Mouse (Mus musculus): ENCODE data around the gene Nrm.
A peak's percentile ranks its signal among the peaks of the same experiment; 100 is the strongest.

Nrm gene

DNA sequence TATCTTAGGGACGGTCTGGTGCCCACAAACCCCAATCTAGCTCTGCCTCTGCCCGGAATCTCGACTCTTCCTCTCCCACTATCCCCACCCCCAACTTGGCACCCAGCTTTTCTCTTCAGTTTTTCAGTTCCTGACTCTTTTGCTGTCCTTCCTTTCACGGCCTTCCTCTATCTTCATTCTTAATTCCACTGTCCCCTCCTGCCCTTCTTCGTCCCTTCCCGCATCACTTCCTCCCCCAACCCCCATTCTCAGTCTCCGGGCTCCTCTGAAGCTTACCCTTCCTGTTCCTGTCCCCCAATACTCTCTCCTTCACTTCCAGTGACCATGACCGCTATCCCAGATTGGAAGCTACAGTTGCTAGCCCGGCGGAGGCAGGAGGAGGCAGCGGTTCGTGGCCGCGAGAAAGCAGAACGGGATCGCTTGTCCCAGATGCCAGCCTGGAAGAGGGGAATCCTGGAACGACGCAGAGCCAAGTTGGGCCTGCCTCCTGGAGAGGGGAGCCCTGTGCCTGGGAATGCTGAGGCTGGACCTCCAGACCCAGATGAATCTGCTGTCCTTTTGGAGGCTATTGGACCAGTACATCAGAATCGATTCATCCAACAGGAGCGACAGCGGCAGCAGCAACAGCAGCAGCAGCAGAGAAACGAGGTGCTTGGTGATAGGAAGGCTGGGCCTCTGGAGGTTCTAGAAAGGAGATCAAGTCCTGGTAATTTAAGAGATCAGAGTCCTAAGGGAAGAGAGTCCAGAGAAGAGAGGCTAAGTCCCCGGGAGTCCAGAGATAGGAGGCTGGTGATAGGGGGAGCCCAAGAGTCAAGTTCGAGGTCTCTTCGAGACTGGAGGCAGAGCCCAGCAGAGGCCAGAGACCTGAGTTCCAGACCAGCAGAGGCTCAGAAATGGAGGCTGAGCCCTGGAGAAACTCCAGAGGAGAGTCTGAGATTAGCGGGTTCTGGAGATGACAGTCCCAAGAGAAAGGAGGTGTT lies 6.1 kb downstream of the Nrm start:
- peak; percentile 66 for DNase-seq (ENCODE audit: low spot score)

DNA sequence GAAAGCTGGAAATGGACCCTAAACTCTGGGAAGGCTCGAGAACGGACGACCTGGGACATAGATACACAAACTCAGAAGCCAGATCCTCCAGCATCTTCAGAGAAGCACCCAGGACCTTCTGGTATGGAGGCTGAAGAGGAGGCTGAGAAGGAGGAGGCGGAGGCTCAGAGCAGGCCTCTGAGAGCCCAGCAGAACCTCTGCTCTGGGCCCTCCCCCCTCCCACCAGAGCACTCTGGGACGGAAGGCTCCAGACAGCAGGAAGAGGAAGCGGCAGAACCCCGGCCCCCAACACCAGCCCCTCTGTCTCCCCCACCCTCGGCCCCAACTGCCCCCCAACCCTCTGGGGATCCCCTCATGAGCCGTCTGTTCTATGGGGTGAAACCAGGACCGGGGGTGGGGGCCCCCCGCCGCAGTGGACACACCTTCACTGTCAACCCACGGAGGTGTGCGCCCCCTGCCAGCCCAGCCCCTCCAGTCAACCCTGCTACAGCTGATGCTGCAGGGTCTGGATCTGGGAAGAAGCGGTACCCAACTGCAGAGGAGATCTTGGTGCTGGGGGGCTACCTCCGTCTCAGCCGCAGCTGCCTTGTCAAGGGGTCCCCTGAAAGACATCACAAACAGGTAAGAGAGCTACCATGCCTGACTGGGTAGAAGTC lies 7.2 kb downstream of the Nrm start:
- no peak for DNase-seq (ENCODE audit: low spot score)

DNA sequence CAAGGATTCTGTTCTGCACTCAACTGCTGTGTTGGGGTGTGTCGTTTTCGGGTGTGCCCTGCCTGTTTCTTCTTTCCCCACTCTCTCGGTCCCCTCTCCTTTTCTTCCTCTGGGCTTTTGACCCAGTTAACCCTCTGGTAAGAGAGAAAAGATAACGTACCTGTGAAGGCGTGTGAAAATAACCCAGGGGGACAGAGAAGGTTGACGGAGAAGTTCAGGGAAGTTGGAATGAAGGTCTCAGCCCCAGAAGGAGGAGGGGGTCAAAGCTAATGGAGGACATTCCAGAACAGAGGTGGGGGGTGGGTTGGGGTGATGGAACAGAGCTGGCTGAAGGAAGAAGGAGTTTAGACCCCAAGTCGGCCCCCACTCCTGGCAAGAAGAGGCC lies 7.8 kb downstream of the Nrm start:
- no peak for DNase-seq (ENCODE audit: low spot score)

DNA sequence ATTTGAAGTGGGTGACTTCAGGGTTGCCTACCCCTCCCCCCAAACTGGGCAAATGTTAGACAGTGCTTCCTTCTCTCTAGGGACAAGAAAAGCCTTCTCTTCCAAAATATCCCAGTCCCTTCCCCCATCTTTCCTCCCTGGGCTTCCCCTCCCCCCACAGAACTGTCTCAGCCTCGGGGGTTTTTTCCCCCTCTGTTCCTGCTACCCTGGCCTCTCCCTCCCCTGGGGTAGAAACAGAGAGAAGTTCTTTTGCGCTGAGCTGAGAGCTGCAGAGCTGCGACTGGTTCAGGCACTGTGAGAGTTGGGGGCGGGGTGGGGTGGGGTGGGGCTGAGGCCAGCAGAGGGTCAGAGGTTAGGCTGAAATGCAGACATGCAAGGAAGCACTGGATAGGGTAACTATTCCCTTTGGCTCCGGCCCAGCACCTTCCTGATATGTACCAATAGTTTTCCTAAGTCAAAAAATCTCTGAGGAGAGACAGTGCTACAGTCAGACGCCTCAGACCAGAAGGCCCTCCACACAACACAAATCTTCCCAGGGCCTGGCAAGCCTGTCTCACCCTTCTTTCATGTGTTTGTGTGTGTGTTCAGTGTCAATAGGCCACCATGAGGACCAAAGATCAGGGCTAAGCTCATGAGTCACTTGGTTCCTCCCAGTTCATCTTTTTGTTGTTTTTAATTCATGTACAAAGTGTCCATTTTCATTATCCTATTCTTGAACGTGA lies 8.4 kb downstream of the Nrm start:
- DNase-seq (ENCODE audit: low spot score): peak; percentile 36

DNA sequence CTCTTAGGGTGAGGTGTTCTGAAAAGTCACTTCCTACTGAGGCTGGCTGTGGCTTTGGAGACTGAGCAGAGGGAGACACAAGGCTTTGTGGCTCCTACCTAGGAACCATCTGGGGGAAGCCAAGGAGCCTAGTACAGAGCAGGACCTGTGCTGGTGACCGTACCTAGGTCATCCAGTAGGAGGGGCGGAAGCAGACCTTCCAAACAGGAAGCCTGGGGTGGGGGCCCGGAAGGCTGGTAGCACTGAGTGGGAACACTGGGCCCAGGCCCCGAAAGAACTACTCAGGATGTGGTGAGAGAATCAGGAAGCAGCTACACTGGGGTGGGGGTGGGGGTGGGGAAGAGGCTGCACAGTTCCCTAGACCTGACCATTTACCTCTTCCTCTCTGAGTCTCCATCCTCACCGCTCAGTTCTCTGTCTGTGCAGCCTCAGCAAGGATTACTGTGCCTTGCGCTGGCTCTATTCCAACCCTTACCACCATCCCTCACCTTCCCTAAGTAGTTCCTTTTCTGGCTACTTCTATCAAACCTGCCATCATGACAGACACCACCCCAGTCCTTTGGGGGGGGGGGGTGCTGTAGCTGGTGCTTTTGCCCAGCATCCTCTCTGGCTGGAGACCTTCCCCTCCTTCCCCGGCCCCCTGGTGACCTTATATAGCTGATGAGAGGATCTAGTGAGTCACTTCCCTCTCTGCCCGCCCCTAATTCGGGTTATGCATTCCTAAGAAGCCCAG lies 9.2 kb downstream of the Nrm start:
- DNase-seq (ENCODE audit: low spot score): peak; percentile 68

DNA sequence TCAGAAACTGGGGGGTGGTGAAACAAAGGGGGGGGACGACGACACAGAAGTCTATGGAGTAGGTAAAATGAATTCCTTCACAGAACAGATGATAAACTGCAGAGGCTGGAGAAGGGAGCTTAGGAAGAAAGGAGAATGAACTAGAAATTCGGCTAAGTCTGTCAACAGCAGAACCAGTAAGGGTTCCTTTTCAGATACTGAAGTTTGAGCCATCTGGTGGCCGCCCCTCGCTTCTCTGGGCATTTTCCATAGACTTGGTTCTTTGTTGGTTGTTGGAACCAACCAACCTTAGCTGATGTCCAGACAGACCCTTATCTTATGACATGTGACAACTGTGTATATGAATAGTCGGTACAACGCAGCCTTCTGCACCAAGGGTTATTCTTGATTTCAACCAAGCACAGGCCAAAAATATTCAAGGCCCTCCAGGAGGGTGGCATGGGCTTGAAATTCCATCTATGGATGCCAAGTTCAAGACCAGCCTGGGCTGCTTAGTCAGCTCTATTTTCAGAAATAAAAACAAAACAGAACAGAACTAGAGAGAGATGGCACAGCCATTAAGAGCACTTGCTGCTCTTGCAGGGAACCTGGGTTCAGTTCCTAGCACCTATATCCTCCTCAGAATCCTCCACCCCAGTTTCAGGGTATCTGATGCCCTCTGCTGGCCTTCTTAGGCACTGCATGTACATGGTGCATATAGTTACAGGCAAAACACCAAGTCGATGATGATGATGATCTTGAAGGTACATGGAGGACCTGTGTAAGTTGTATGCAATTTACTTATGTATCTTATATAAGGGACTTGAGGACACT lies 10.0 kb downstream of the Nrm start:
- no peak for DNase-seq (ENCODE audit: low spot score)

DNA sequence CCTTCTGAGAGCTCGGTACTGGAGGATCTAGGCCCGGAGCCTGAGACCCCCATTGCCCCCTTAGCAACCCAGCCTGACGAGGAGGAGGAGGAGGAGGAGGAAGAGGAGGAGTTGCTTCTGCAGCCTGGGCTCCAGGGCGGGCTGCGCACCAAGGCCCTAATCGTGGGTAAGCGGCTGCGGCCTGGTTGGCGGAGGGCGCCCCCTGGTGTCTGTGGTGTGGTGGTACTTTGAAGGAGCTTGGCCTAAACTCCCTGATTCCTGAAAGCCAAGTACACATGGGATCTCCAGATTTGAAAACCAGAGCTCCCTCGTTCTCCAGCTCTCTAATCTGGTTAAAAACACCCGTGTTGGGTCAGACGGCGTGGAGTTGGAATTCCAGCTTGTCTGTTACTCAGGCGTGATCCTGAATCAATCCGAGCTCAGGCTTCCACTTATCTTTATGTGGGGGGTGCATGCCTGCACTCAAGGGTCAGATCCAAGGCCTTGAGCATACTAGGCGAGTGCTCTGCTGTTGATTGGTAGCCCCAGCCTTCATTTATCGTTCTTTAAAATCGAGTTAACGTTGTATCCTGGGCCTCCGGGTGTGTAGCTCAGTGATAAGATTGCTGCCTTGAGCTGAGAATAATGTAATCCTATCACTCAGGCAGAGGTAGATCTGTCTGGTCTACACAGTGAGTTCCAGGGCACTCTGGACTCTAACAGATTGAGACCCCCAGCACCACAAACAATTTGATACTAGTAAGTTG lies 12.8 kb downstream of the Nrm start:
- peak; percentile 93 for DNase-seq (ENCODE audit: low spot score)

DNA sequence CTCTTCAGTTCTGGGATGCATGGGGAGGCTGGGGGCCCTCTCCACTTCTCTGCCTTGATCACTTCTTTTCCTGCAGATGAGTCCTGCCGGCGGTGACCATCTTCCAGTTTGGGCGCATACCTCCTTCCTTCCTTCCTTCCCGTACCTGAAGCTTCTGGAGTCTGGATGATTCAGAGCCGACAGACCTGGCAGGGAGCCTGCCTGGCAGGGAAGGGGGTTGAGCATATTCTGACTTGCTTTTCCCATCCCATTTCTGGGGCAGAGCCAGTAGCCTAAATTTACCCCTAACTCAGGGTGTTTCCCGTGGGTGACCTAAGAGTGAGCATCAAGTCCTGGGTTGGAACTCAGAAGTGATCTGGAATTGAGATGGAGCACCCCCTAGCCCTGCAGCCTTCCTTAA lies 13.6 kb downstream of the Nrm start:
- DNase-seq (ENCODE audit: low spot score): peak; percentile 45

DNA sequence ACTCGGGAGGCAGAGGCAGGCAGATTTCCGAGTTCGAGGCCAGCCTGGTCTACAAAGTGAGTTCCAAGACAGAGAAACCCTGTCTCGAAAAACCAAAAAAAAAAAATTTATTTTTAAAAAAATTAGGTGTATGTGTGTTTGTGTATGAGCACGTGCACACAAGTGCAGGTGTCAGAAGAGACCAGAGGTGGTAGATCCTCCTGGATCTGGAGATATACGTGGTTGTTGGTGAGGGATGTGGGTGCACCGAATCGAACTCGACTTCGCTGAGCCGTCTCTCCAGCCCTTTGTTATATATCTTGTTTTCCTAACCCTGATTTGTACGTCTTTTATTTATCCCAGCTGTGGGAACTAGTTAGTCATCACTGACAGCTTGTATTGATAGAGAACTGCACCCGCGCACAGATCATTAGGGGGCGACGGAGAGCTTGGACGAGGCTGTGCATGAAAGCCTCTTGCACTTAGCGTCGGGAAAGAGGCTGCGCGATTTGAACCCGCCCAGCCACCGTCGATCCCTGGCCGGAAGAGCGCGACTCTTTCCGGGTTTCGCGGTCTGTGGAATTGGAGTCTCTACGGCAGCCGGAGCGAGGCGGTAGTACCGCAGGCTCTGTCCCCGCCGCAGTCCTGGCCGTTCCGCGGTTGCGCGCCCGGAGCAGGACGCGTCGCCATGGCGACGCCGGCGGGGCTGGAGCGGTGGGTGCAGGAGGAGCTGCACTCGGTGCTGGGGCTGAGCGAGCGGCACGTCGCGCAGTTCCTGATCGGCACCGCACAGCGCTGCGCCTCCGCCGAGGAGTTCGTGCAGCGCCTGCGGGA lies 18.3 kb downstream of the Nrm start, which contains the start of gene Dhx16:
TSS of gene Dhx16 (plus strand) at position 575 of the 813 bp plus-strand sequence.
- DNase-seq (ENCODE audit: low spot score): peak; percentile 98

DNA sequence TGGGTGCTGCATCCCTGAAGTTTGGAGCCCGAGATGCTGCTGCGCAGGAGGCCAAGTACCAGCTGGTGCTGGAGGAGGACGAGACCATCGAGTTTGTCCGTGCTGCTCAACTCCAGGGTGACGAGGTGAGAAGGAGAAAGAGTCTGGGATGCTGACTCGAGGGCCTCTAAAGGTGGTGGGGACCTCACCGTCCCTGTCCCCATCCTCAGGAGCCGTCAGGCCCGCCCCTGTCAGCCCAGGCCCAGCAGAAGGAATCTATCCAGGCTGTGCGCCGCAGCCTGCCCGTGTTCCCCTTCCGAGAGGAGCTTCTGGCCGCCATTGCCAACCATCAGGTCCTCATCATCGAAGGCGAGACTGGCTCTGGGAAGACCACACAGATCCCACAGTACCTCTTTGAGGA lies 21.8 kb downstream of the Nrm start:
- no peak for DNase-seq (ENCODE audit: low spot score)

DNA sequence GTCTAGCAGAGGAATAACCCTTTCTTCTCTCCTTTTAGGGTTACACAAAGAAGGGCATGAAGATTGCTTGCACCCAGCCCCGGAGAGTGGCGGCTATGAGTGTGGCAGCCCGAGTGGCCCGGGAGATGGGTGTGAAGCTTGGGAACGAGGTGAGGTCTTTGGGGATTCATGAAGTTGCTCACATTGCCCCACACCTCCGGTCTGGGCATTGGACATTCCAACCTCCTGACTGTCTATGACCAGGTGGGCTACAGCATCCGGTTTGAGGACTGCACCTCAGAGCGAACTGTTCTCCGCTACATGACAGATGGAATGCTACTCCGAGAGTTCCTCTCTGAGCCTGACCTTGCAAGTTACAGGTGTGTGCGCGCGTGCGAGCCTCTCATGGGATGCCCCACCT lies 22.7 kb downstream of the Nrm start:
- DNase-seq (ENCODE audit: low spot score): no peak

DNA sequence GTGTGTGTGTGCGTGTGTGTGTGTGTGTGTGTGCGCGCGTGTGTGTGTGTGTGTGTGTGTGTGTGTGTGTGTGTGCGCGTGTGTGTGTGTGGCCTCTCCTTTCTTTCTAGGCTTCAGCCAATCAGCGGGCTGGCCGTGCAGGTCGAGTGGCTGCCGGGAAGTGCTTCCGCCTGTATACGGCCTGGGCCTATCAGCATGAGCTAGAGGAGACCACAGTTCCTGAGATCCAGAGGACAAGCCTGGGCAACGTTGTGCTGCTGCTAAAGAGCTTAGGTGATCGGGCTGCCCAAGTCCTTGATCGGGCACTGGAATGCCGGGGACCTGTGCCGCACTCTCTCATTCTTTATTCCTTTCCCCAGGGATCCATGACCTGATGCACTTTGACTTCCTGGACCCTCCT lies 26.6 kb downstream of the Nrm start:
- no peak for DNase-seq (ENCODE audit: low spot score)

DNA sequence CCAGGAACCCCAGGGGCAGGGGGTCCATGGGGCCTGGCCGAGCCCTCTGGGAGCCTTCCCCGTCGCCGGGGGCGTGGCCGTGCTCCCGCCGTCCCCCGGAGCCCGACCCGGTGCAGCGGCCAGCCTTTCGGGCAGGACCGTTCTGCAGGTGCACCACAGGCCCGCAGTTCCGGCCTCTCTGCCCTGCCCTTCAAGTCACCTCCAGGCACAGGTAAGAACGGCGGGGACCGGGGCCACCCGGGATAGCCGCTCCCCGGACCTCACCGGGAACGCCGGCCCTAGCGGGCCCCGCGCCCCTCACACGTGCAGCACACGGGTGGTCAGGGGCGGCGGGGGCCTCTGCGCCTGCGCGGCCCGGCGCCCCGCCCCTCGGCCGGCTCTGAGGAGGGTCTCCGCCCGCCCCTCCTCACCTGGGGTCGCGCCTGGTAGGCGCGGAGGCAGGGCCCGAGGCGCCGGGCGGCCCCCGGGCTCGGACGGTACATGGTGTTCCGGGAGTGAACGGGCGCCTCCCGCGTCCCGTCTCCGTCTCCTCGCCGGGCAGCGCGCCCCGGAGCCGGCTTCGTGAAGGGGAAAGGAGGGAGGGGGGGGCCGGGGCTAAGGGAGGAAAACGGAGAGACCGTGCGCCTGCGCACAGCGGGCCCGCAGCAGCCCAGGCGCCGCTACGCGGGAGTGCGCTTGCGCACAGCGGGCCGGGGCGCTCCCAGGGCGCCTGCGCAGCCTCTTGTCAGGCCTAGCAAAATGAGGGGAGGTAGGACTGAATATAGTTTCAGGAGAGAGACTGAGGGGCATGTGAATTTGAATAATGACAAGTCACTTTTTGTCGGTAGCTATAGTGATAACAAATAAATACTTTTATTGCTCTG lies 35.9 kb downstream of the Nrm start, which contains the start of gene 2310061I04Rik:
TSS of gene 2310061I04Rik (minus strand) at position 651 of the 863 bp plus-strand sequence.
- DNase-seq (ENCODE audit: low spot score): peak; percentile 95

DNA sequence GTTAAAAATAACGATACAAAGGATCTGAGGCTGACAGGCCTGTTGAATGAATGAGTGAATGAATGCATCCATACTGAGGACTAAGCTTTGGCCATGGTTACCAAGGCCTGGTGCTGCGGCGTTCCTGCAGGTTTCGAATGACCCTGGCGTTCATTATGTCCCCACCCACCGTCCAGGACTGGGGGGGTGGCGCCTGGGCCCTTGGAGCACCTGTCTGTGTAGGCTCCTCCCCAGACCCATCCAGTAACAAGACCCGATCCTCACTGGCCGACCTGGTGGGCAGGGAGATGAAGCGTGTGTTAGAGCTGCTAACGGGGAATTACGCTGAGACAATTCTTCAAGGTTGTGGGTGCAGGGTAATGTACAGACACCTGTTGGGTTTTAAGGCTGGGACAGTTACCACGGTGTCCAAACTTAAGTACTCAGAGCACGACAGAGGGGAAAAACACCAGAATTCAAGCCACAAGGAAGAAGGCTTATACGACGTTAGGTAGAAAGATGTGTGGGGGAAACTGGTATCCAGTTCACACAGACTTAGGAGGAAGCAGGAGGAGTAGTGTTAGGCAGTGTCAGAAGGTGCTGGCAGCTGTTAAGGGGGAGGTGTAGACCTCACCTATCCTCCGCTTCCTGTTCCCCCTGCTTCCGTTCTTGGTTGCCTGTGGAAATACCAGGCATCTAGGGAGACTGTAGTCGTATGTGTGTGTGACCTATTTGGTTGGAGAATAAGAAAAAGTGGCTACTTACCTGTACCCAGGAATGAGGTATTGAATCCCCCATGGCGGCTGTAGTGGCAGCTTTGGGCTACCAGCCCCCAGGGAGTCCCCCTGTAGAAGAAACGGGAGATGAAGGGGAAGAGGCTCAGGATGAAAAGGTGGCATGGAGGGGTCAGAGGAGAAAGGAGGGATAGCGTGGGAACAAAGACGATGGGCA lies 36.8 kb downstream of the Nrm start:
- DNase-seq (ENCODE audit: low spot score): no peak

DNA sequence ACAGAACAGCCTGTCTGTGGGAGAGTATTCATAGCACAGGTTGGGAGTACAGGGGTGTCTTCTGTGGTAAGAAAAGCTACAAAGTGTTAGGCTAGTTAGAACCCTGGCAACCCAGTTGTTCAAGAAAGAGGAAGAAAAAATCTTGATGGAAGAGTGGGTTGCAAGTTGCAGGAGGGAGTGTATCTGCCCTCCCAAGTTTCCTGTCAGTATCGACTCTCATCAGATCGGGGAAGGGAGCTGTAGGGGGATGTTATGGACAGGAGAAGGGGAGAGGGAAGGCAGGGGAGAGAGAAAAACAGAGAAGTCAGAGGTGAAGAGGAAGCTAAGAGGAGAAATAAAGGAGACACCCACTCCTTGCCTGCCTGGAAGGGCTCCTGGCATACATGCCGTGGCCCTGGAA lies 39.5 kb downstream of the Nrm start:
- DNase-seq (ENCODE audit: low spot score): no peak

DNA sequence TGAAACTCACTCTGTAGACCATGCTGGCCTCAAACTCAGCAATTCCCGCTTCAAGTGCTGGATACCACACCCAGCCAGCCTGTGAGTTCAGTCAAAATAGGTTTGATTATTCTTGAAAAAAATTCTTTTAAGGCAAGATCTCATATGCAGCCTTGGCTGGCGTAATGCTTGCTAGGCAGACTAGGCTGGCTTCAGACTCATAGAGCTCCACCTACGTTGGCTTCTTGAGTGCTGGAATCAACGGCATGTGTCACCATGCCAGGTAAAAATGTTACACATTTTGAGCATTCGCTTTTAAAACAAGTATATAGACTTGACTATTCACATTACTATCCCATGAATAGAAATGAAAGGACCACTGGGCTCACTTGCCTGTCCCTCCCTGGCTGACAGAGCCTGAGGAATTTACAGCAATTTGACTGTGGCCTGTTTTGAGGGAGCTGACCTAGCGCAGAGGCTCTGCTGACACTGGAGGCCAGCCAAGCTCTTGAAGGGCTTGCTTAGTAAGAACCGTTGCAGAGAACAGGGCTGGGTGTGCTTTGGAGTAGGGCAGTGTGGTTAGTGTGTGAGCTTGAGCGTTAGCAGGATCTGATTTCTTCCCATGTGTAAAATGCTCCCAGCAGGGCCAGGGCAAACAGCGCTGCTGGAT lies 42.3 kb downstream of the Nrm start:
- DNase-seq (ENCODE audit: low spot score): peak; percentile 86

DNA sequence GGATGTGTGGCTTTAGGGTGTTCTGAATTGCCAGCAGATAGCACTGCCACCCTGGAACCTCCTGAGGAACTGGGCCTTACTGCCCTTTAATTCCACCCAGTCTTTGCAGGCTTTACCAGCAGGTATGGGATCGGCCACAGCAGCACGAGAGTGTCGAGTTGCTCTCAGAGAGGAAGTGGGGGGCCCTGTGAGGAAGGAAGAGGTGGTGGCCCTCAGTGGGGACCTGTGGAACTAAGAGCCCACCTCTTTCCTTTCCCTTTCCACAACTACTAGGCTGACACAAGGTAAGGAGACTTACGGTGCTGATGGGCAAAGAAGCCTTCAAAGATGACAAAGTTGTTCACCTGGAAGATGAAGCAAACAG lies 42.9 kb downstream of the Nrm start:
- no peak for DNase-seq (ENCODE audit: low spot score)
